Mouse (Mus musculus) MEL (cell line): ENCODE data around the gene Rcsd1. TPM values are rescaled to one million over a fixed set of nuclear protein-coding genes. Genes with fewer than 3 reads are reported as not detected.

Experiments
- DNase-seq: peaks from one replicate; pipeline ENCODE4 v3.0.0; 2011; ENCODE audit warnings: low read depth, low spot score
- H3K27ac ChIP-seq: 2 replicates; pipeline ENCODE4 v1.5.1; 2012; ENCODE audit warnings: low read depth, mild to moderate bottlenecking, control low read depth, low read length, moderate library complexity; ENCODE audit not compliant: control insufficient read depth
- H3K27me3 ChIP-seq, 2 experiments: fragments of 150-350 bp in 1 of 2; sonication (generic) in 1 of 2; 2 replicates each; pipeline ENCODE4 v1.6.1; 2012; ENCODE audit warnings: low read length in 2 of 2, mild to moderate bottlenecking in 2 of 2, improper control_type of control experiment in 1 of 2, moderate library complexity in 1 of 2; ENCODE audit not compliant: insufficient read depth in 2 of 2, control insufficient read depth in 1 of 2
- H3K36me3 ChIP-seq, 2 experiments: 2 replicates each; pipeline ENCODE4 v1.6.1; 2012 to 2014; ENCODE audit warnings: low read length in 2 of 2, improper control_type of control experiment in 1 of 2, inconsistent platforms in 1 of 2, mild to moderate bottlenecking in 1 of 2; ENCODE audit not compliant: insufficient read depth in 2 of 2, control insufficient read depth in 1 of 2
- H3K4me1 ChIP-seq, 2 experiments: fragments of 150-350 bp in 1 of 2; sonication (generic) in 1 of 2; 2 replicates each; pipeline ENCODE4 v1.6.1; 2012; ENCODE audit warnings: low read length in 2 of 2, improper control_type of control experiment in 1 of 2, mild to moderate bottlenecking in 1 of 2; ENCODE audit not compliant: insufficient read depth in 2 of 2, control insufficient read depth in 1 of 2
- H3K4me3 ChIP-seq, 2 experiments: fragments of 150-350 bp in 1 of 2; sonication (generic) in 1 of 2; 2 replicates each; pipeline ENCODE4 v1.5.1; 2012; ENCODE audit warnings: low read depth in 2 of 2, low read length in 2 of 2, mild to moderate bottlenecking in 2 of 2, moderate library complexity in 2 of 2, control low read depth in 1 of 2, improper control_type of control experiment in 1 of 2; ENCODE audit not compliant: control insufficient read depth in 1 of 2, insufficient read depth in 1 of 2
- H3K79me2 ChIP-seq: 2 replicates; pipeline ENCODE4 v1.6.1; 2012; ENCODE audit warnings: mild to moderate bottlenecking, low read length, moderate library complexity; ENCODE audit not compliant: control insufficient read depth, poor library complexity, insufficient read depth
- H3K9ac ChIP-seq: 2 replicates; pipeline ENCODE4 v1.6.1; 2012; ENCODE audit warnings: low read depth, mild to moderate bottlenecking, control low read depth, low read length, moderate library complexity; ENCODE audit not compliant: control insufficient read depth, poor library complexity, severe bottlenecking
- H3K9me3 ChIP-seq: fragments of 150-350 bp; sonication (generic); replicated peaks from 2 replicates; pipeline ENCODE4 v1.6.1; 2012; ENCODE audit warnings: mild to moderate bottlenecking, low read length, improper control_type of control experiment, moderate library complexity; ENCODE audit not compliant: insufficient read depth
- BHLHE40 ChIP-seq: IDR thresholded peaks from 2 replicates; pipeline ENCODE4 v1.6.1; 2012; ENCODE audit warnings: low read depth, mild to moderate bottlenecking, inconsistent platforms, low read length, improper control_type of control experiment, borderline replicate concordance
- E2F4 ChIP-seq: IDR thresholded peaks from 2 replicates; pipeline ENCODE4 v1.6.1; 2011; ENCODE audit warnings: low read depth, low read length, improper control_type of control experiment, borderline replicate concordance
- ELF1 ChIP-seq: IDR thresholded peaks from 2 replicates; pipeline ENCODE4 v1.6.1; 2014; ENCODE audit warnings: low read depth, mild to moderate bottlenecking, inconsistent platforms, low read length, improper control_type of control experiment, moderate library complexity
- EP300 ChIP-seq, 2 experiments: IDR thresholded peaks; 2 replicates each; pipeline ENCODE4 v1.6.1; 2011; ENCODE audit warnings: improper control_type of control experiment in 2 of 2, low read length in 2 of 2, low read depth in 1 of 2, mild to moderate bottlenecking in 1 of 2
- ETS1 ChIP-seq: IDR thresholded peaks from 2 replicates; pipeline ENCODE4 v1.6.1; 2012; ENCODE audit warnings: low read depth, mild to moderate bottlenecking, inconsistent platforms, low read length, improper control_type of control experiment, moderate library complexity
- GATA1 ChIP-seq: IDR thresholded peaks from 2 replicates; pipeline ENCODE4 v1.6.1; 2011; ENCODE audit warnings: low read depth, low read length, improper control_type of control experiment
- HCFC1 ChIP-seq: IDR thresholded peaks from 2 replicates; pipeline ENCODE4 v1.6.1; 2012; ENCODE audit warnings: low read depth, mild to moderate bottlenecking, inconsistent platforms, low read length, improper control_type of control experiment, moderate library complexity
- KAT2A ChIP-seq: conservative IDR thresholded peaks from 2 replicates; pipeline ENCODE4 v1.6.1; 2012; ENCODE audit warnings: low read depth, low read length, improper control_type of control experiment, inconsistent platforms
- MAZ ChIP-seq: IDR thresholded peaks from 2 replicates; pipeline ENCODE4 v1.6.1; 2012; ENCODE audit warnings: low read depth, mild to moderate bottlenecking, inconsistent platforms, low read length, improper control_type of control experiment
- MYC ChIP-seq: IDR thresholded peaks from 2 replicates; pipeline ENCODE4 v1.6.1; 2011; ENCODE audit warnings: low read depth, mild to moderate bottlenecking, low read length, improper control_type of control experiment, moderate library complexity
- NELFE ChIP-seq: IDR thresholded peaks from 2 replicates; pipeline ENCODE4 v1.6.1; 2011; ENCODE audit warnings: low read depth, low read length, improper control_type of control experiment
- NRF1 ChIP-seq: IDR thresholded peaks from 2 replicates; pipeline ENCODE4 v1.6.1; 2014; ENCODE audit warnings: low read depth, mild to moderate bottlenecking, inconsistent platforms, low read length, improper control_type of control experiment, moderate library complexity; ENCODE audit not compliant: poor library complexity, insufficient read depth, severe bottlenecking
- POLR2AphosphoS5 ChIP-seq: IDR thresholded peaks from 2 replicates; pipeline ENCODE4 v1.6.1; 2012; ENCODE audit warnings: low read depth, borderline replicate concordance, mild to moderate bottlenecking, inconsistent platforms, low read length, moderate library complexity, mixed read lengths
- SMC3 ChIP-seq: IDR thresholded peaks from 2 replicates; pipeline ENCODE4 v1.6.1; 2011; ENCODE audit warnings: low read depth, low read length, improper control_type of control experiment
- TAL1 ChIP-seq: IDR thresholded peaks from 2 replicates; pipeline ENCODE4 v1.6.1; 2012; ENCODE audit warnings: mild to moderate bottlenecking, inconsistent platforms, low read length, moderate library complexity, mixed read lengths
- TBP ChIP-seq: IDR thresholded peaks from 2 replicates; pipeline ENCODE4 v1.8.0; 2011; ENCODE audit warnings: low read depth, low read length, improper control_type of control experiment
- TCF12 ChIP-seq: IDR thresholded peaks from 2 replicates; pipeline ENCODE4 v1.6.1; 2014; ENCODE audit warnings: low read depth, mild to moderate bottlenecking, inconsistent platforms, low read length, improper control_type of control experiment, moderate library complexity
- UBTF ChIP-seq: IDR thresholded peaks from 2 replicates; pipeline ENCODE4 v1.6.1; 2012; ENCODE audit warnings: low read depth, mild to moderate bottlenecking, inconsistent platforms, low read length, improper control_type of control experiment, moderate library complexity, borderline replicate concordance; ENCODE audit not compliant: insufficient read depth
- USF1 ChIP-seq: IDR thresholded peaks from 2 replicates; pipeline ENCODE4 v1.6.1; 2014; ENCODE audit warnings: low read depth, mild to moderate bottlenecking, inconsistent platforms, low read length, improper control_type of control experiment, moderate library complexity
- USF2 ChIP-seq, 2 experiments: IDR thresholded peaks; 2 replicates each; pipeline ENCODE4 v1.6.1; 2011 to 2012; ENCODE audit warnings: improper control_type of control experiment in 2 of 2, low read length in 2 of 2, borderline replicate concordance in 1 of 2, inconsistent platforms in 1 of 2, low read depth in 1 of 2, mild to moderate bottlenecking in 1 of 2; ENCODE audit not compliant: insufficient read depth in 1 of 2
- ZC3H11A ChIP-seq: IDR thresholded peaks from 2 replicates; pipeline ENCODE4 v1.6.1; 2012; ENCODE audit warnings: low read depth, mild to moderate bottlenecking, inconsistent platforms, low read length, improper control_type of control experiment
- ZNF384 ChIP-seq: IDR thresholded peaks from 2 replicates; pipeline ENCODE4 v1.6.1; 2012; ENCODE audit warnings: low read depth, mild to moderate bottlenecking, inconsistent platforms, low read length, improper control_type of control experiment
- polyA plus RNA-seq, 2 experiments: library from polyadenylated mRNA; stranded (reverse) in 1 of 2; unstranded in 1 of 2; fragments of >175 nt in 1 of 2; fragments of >200 nt in 1 of 2; gene quantifications; 2 replicates each; pipeline versions ENCODE4 v1.2.1 to v1.2.4; 2012; ENCODE audit warnings: low replicate concordance in 2 of 2, low read depth in 1 of 2; ENCODE audit not compliant: insufficient read length in 2 of 2, insufficient read depth in 1 of 2, missing spikeins in 1 of 2
- total RNA-seq: library from RNA; depleted of rRNA; stranded (reverse); fragments of 300-350 nt; gene quantifications from 2 replicates; pipeline ENCODE4 v1.2.3, GENCODE M21; 2012

Rcsd1 gene
- total and polyA plus RNA-seq, 3 experiments: 19.0 to 38.0 TPM; not detected in 1

GRCm38 (mm10) chr1:165704841-165705240 is 4.7 kb downstream of the Rcsd1 start:
- H3K79me2 ChIP-seq: peaks cover 31% of the 10 kb centered on the region
- H3K9me3 ChIP-seq: no peaks in the 10 kb centered on the region
- no peak overlapping the region for H3K27ac ChIP-seq
- DNase-seq: no peak
- H3K4me1 ChIP-seq: peaks cover 12 to 31% of the 10 kb centered on the region in 2 experiments
- no peak for TF ChIP-seq SMC3
- no peak for TF ChIP-seq HCFC1
- no peak for TF ChIP-seq ETS1
- no peak for TF ChIP-seq MYC
- TF ChIP-seq EP300 (IDR thresholded peaks at IDR 0.05; ENCODE audit: low read depth in 1 of 2, low read length in 2 of 2): no peak
- no peak for TF ChIP-seq MAZ
- TF ChIP-seq BHLHE40: no peak
- TF ChIP-seq USF2 (IDR thresholded peaks at IDR 0.05; ENCODE audit: borderline replicate concordance in 1 of 2, insufficient read depth in 1 of 2, low read depth in 1 of 2, low read length in 2 of 2): no peak
- TF ChIP-seq POLR2AphosphoS5: no peak
- H3K4me3 ChIP-seq: no peak overlapping the region
- no peaks in the 10 kb centered on the region for H3K27me3 ChIP-seq
- peaks cover 2 to 14% of the 10 kb centered on the region in 2 experiments; a peak in 3 of 4 replicates for H3K36me3 ChIP-seq
- H3K9ac ChIP-seq: no peak overlapping the region

- H3K4me1 ChIP-seq: peaks cover 6 to 22% of the 10 kb centered on the region in 2 experiments; a peak in 3 of 4 replicates
- H3K36me3 ChIP-seq: peaks cover 2 to 14% of the 10 kb centered on the region in 2 experiments; a peak in 3 of 4 replicates
- no peak for TF ChIP-seq NELFE
- no peak for TF ChIP-seq EP300 (IDR thresholded peaks at IDR 0.05; ENCODE audit: low read depth in 1 of 2, low read length in 2 of 2)
- TF ChIP-seq KAT2A: no peak
- no peak for TF ChIP-seq TAL1
- no peak for TF ChIP-seq ZC3H11A
- TF ChIP-seq USF1: no peak
- no peak for TF ChIP-seq ELF1
- no peak for TF ChIP-seq UBTF
- no peak for TF ChIP-seq ZNF384
- TF ChIP-seq E2F4: no peak
- TF ChIP-seq NRF1: no peak
- TF ChIP-seq ETS1: no peak
- no peak for TF ChIP-seq TBP
- TF ChIP-seq GATA1: no peak
- TF ChIP-seq USF2 (IDR thresholded peaks at IDR 0.05; ENCODE audit: borderline replicate concordance in 1 of 2, insufficient read depth in 1 of 2, low read depth in 1 of 2, low read length in 2 of 2): no peak
- no peak for TF ChIP-seq TCF12
- TF ChIP-seq, all 39 proteins: peak for 0
- no peak for DNase-seq
- H3K9me3 ChIP-seq: no peaks in the 10 kb centered on the region
- H3K27me3 ChIP-seq: no peaks in the 10 kb centered on the region
- no peak overlapping the region for H3K9ac ChIP-seq
- no peak overlapping the region for H3K4me3 ChIP-seq
- H3K27ac ChIP-seq: no peak overlapping the region
- H3K79me2 ChIP-seq: peaks cover 27% of the 10 kb centered on the region
Measured at GRCm38 (mm10) chr1:165702221-165703031, 7.1 kb downstream of the Rcsd1 start.
